Mouse (Mus musculus) liver, embryonic 14.5 days (tissue): Measurements from ENCODE around the gene Trpv2. TPM values are rescaled to one million over a fixed set of nuclear protein-coding genes. Genes with fewer than 3 reads are reported as not detected.
A peak's percentile ranks its signal among the peaks of the same experiment; 100 is the strongest.

Experiments
- ATAC-seq: fragments of 200-750 bp; cut with Nextera tagmentation; 2 replicates; pipeline ENCODE4 v1.8.0; 2017; ENCODE audit warnings: moderate number of reproducible peaks, mild to moderate bottlenecking, moderate library complexity; ENCODE audit not compliant: insufficient read depth
- DNase-seq, 3 experiments: peaks; one replicate each; pipeline ENCODE4 v3.0.0-alpha.2; 2012 to 2013; ENCODE audit warnings: low read depth in 3 of 3, low spot score in 3 of 3
- H3K27ac ChIP-seq: fragments of 300-500 bp; sonication (generic); 2 replicates; pipeline ENCODE4 v1.5.1; 2014; ENCODE audit warnings: moderate library complexity, mild to moderate bottlenecking, control low read depth, inconsistent platforms
- H3K27me3 ChIP-seq: fragments of 300-500 bp; sonication (generic); 2 replicates; pipeline ENCODE4 v1.6.1; 2014; ENCODE audit warnings: mild to moderate bottlenecking, low read length, moderate library complexity; ENCODE audit not compliant: control insufficient read depth, insufficient read depth
- H3K36me3 ChIP-seq: fragments of 300-500 bp; sonication (generic); replicated peaks from 2 replicates; pipeline ENCODE4 v1.6.1; 2014; ENCODE audit warnings: low read depth; ENCODE audit not compliant: control insufficient read depth, insufficient read depth
- H3K4me1 ChIP-seq, 2 experiments: fragments of 200-500 bp in 1 of 2; fragments of 300-500 bp in 1 of 2; sonication (generic) in 1 of 2; replicated peaks; 2 replicates each; pipeline ENCODE4 v1.6.1; 2012 to 2014; ENCODE audit warnings: antibody characterized with exemption in 1 of 2, inconsistent platforms in 1 of 2, low read length in 1 of 2; ENCODE audit not compliant: control insufficient read depth in 2 of 2, insufficient read depth in 2 of 2
- H3K4me2 ChIP-seq: fragments of 300-500 bp; sonication (generic); 2 replicates; pipeline ENCODE4 v1.6.1; 2014; ENCODE audit warnings: low read depth, mild to moderate bottlenecking, control low read depth, moderate library complexity
- H3K4me3 ChIP-seq, 2 experiments: fragments of 200-500 bp in 1 of 2; fragments of 300-500 bp in 1 of 2; sonication (generic) in 1 of 2; 2 replicates each; pipeline ENCODE4 v1.5.1; 2012 to 2014; ENCODE audit warnings: low read depth in 2 of 2, low read length in 2 of 2, mild to moderate bottlenecking in 2 of 2, control low read depth in 1 of 2, inconsistent platforms in 1 of 2, moderate library complexity in 1 of 2; ENCODE audit not compliant: insufficient read depth in 1 of 2
- H3K9ac ChIP-seq: fragments of 300-500 bp; sonication (generic); replicated peaks from 2 replicates; pipeline ENCODE4 v1.6.1; 2014; ENCODE audit warnings: mild to moderate bottlenecking, control low read depth, moderate library complexity
- H3K9me3 ChIP-seq: fragments of 300-500 bp; sonication (generic); 2 replicates; pipeline ENCODE4 v1.6.1; 2016; ENCODE audit warnings: low read length, mixed read lengths; ENCODE audit not compliant: control insufficient read depth
- CTCF ChIP-seq: IDR thresholded peaks from 2 replicates; pipeline ENCODE4 v1.5.1; 2016; ENCODE audit warnings: antibody characterized with exemption, low read depth, control low read depth
- EP300 ChIP-seq: IDR thresholded peaks from 2 replicates; pipeline ENCODE4 v1.6.1; 2016; ENCODE audit warnings: antibody characterized with exemption, low read depth
- WGBS: fragments of 180-500 bp; shearing (Covaris S2); extraction: QIAGEN DNeasy Blood & Tissue Kit; methylation state at CpG from one replicate; pipeline ENCODE4 v1.1.7; 2014; ENCODE audit not compliant: insufficient replicate concordance; 5-methylcytosine and 5-hydroxymethylcytosine counted together
- polyA plus RNA-seq, 2 experiments: library from polyadenylated mRNA; depleted of rRNA in 1 of 2; stranded (reverse) in 1 of 2; unstranded in 1 of 2; fragments of >200 nt; fragmentation: Nextera tagmentation in 1 of 2; extraction: Ambion mirVana in 1 of 2; gene quantifications; 2 replicates each; pipeline versions ENCODE4 v1.2.1 to v1.2.3; 2012 to 2014

Gene Trpv2
- polyA plus RNA-seq, 2 experiments = 3.5 to 4.6 TPM

DNA sequence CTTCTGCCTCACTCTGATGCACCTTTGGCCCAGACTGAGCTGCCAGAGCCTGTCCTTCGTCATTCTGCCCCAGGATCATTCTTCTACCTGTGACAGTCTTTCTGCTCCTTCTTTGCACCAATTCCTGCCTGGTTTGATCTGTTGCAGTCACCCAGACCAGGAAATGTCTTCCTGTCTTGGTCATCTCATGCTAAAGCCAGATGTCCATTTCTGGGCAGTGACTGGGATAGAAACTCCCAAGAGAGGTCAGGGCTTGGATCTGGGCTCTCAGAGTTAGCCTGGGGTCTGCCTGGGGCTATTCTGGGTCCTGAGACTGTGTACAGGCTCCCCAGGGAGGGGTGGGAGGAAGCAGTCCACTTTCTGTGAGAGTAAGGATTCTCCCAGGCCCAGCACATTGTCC, 8.1 kb upstream of the Trpv2 start:
- H3K9ac ChIP-seq = no peak overlapping the region
- no peaks in the 10 kb centered on the region for H3K9me3 ChIP-seq
- WGBS = 40% methylated on average over 1 of the region's 1 CpGs
- ATAC-seq = no peak
- H3K4me3 ChIP-seq = no peak overlapping the region
- TF ChIP-seq CTCF (no peak), EP300 (no peak)
- H3K27me3 ChIP-seq = no peaks in the 10 kb centered on the region; the same call in 1 of the 2 replicates
- no peaks in the 10 kb centered on the region for H3K4me1 ChIP-seq
- no peak overlapping the region for H3K4me2 ChIP-seq
- no peak for DNase-seq
- no peak overlapping the region for H3K27ac ChIP-seq
- no peaks in the 10 kb centered on the region for H3K36me3 ChIP-seq

DNA sequence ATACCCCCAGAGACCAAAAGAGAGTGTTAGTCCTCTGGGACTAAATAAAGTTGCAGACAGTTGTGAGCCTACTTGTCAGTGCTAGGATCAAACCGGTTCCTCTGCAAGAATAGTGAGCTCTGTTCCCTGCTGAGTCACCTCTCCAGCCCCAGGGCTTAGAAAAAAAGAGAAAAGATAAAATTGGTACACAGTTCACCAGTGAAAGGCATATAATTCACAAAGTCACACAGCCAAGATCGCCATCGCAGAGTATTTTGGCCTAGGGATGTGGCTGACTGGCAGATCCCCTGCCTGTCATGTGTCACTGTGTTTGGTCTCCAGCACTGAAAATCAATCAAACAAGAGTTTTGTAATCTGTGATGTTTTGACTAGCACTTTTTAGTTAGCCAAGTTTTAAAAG, 6.0 kb upstream of the Trpv2 start:
- Histone ChIP-seq H3K4me2 (no peak overlapping the region), H3K36me3 (no peaks in the 10 kb centered on the region), H3K27me3 (no peaks in the 10 kb centered on the region), H3K9ac (no peak overlapping the region), H3K9me3 (no peaks in the 10 kb centered on the region), H3K4me1 (no peaks in the 10 kb centered on the region), H3K27ac (no peak overlapping the region), H3K4me3 (no peak overlapping the region)
- ATAC-seq = no peak
- DNase-seq = no peak
- WGBS = 47% methylated on average over 3 of the region's 3 CpGs
- TF ChIP-seq CTCF (no peak), EP300 (no peak)

- no peaks in the 10 kb centered on the region for H3K36me3 ChIP-seq
- TF ChIP-seq EP300 = no peak
- no peak for TF ChIP-seq CTCF
- H3K9me3 ChIP-seq = no peaks in the 10 kb centered on the region
- no peaks in the 10 kb centered on the region for H3K27me3 ChIP-seq
- DNase-seq (no peak), ATAC-seq (no peak)
- H3K4me3 ChIP-seq = no peak overlapping the region
- no peak overlapping the region for H3K9ac ChIP-seq
- H3K27ac ChIP-seq = no peak overlapping the region
- no peak overlapping the region for H3K4me2 ChIP-seq
- peaks cover 8 to 24% of the 10 kb centered on the region in 2 experiments for H3K4me1 ChIP-seq
- WGBS = 58% methylated on average over 4 of the region's 4 CpGs
Measured at GRCm38 (mm10) chr11:62574703-62575085, 408 bp downstream of the Trpv2 start.

GRCm38 (mm10) chr11:62575297-62575658, 992 bp downstream of the Trpv2 start:
- Histone ChIP-seq H3K9me3 (no peaks in the 10 kb centered on the region), H3K4me3 (peak overlapping the region; percentile 64 to 65), H3K27ac (no peak overlapping the region), H3K36me3 (no peaks in the 10 kb centered on the region), H3K4me1 (peaks cover 8 to 27% of the 10 kb centered on the region in 2 experiments), H3K9ac (peak overlapping the region; percentile 56), H3K27me3 (no peaks in the 10 kb centered on the region), H3K4me2 (peak overlapping the region; percentile 95)
- peak; percentile 63 for ATAC-seq
- peak; percentile 98 for TF ChIP-seq CTCF
- TF ChIP-seq EP300 = no peak
- 2% methylated on average over 9 of the region's 9 CpGs for WGBS
- DNase-seq = peak; percentile 66 to 70 (median 66)

- DNase-seq = peak in 1 of 3 experiments; percentile 48
- peaks cover 8 to 32% of the 10 kb centered on the region in 2 experiments for H3K4me1 ChIP-seq
- H3K36me3 ChIP-seq = no peaks in the 10 kb centered on the region
- H3K4me2 ChIP-seq = peak overlapping the region; percentile 95
- peak; percentile 64 for ATAC-seq
- H3K4me3 ChIP-seq = peak overlapping the region; percentile 64 to 65
- no peaks in the 10 kb centered on the region for H3K27me3 ChIP-seq
- no peak for TF ChIP-seq EP300
- no peak for TF ChIP-seq CTCF
- WGBS = 6% methylated on average over 27 of the region's 27 CpGs
- no peaks in the 10 kb centered on the region for H3K9me3 ChIP-seq
- peak overlapping the region; percentile 5 for H3K27ac ChIP-seq
- H3K9ac ChIP-seq = peak overlapping the region; percentile 56
Measured at GRCm38 (mm10) chr11:62575659-62576438, 1.6 kb downstream of the Trpv2 start.
